Mouse (Mus musculus): ENCODE data around the gene Tox3.

Gene Tox3

DNA sequence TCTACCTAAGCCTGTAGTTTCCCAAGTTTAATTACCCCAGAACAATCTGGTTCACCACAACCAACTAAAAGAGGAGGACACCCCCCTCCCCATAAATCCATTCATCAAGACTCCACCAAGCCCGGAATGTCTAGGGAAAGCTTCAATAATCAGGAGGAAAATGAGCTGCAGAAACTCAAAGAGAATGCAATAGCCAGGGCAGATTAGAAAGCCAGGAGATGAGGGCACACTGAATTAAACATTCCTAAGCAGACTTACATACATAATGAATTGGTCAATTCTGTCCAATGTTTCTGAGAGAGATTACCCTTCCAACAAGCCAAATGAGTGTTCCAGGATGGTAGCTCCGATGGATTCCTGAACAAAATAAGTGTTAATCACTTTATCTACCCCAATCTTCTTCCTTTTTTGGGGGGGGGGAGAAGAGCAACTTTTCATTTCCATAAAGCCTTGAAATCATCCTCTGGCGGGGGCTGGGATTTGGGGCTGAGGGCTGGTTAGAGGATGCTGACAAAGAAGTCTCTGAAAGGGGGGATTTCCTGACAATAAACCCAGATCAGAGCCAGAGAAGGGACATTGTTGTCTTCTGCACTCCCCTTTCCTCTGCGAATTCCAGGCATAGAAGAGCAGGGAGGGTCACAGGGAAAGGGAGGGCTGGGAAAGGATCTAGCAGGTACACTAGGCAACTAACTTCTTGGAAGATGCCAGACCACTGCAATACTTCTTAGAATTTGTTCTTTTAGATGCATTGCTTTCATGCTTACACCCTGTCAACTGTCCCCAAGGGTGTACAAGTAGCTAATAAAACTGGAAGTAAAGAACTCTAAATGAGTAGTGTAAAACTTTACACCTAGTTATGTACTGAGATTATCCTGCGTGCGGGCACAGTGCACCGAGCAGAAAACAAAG lies 17.5 kb downstream of the Tox3 start:
- CTCF ChIA-PET = no interaction called here

DNA sequence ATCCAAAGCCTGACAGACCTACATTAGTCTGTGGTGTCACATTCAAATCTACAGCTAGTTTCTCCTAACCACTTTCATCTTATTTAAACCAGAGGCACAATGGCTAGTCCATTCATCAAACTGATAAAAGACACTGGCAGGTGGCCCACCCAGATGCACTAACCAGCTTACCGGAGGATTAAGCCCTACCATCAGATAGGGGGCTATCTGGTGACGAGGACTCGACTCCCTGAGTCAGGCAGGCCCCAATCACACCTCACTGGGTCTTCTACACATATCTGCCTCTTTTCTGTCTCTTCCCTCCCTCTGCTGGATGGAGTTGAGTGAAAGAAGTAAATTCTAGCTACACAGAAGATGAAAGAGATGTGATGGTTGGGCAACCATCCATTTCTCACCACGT lies 24.3 kb downstream of the Tox3 start:
- CTCF ChIA-PET = no interaction called here

DNA sequence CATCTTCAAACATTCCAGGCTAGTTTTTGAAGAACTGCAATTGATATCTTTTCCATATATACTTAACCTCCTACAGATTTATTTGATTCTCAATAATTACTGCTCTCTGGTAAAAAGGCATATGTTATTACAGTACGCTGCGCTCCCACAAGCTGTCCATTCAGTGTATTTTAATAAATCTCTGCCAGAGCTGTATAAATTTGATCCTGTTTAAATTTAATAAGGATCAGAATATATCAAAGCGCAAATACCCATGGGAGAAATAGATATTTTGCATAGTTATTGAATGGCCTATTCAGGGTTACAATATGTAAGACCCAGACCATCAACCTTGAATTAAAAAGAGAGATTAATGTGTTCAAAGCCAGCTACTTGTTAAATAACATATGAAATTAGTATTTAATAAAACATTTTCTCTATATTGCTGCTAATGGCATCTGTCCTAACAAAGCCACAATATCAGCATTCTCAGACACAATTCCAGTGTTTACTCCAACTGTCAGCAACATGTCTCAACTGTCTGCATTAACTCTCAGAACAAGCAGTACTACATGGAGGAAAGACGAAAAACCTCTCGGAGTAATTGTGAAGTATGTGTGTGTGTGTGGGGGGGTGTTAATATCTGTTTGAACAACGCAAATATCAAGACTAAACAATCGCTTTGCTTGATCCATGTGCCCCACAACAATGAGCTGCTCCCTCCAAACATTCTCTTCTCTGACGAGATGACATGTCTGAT lies 25.3 kb downstream of the Tox3 start:
- CTCF ChIA-PET = no interaction called here

DNA sequence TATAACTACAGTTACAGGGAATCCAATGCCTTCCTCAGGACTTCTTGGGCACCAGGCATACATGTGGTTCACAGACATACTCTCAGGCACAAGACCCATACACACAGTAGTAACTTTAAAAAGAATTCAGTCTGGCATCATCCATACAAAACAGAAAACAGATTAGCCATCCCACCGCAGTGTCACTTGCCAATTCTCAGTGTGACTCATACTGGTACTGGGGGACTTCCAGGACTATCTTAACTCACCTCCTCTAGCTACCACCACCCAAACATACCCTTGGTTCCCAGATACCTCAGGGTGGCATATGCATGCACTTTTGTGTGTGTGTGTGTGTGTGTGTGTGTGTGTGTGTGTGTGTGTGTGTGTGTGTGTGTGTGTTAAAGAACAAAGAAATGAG lies 26.9 kb downstream of the Tox3 start:
- CTCF ChIA-PET = no interaction called here

DNA sequence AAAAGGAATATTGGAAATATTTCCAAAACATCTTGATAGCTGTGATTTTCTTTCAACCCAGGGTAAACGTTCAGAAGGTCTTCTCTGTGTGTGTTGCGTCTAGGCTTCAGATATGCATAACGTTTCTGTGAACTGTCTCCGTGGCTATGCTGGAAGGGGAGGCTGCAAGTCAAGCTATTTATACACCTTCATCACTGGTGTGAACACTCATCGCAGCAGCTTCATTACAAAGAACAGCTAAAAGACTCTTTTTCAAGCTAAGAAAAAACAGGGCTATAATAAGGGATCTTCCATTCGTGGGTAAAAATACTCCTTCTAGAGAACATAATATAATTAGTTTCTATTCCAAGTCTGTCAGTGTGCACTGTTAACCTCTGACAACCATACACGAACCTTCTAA lies 33.8 kb downstream of the Tox3 start:
- CTCF ChIA-PET = no interaction called here

DNA sequence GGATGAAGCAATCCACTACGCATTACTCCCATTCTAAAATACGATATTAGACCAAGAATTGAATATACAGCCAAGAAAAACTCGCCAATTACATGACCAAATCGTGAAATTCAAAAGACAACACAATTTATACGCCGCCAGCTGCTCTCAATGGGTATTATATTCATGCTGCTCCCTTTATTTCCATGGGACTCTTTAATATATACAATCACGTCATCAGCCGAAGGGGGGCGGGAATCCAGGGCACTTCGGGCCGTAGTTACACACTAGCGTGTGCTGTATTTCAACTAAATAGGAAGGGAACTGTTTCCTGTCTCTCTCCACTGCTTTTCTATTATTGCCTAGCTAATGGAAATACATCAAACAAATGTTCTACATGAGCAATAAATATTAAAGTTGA lies 45.2 kb downstream of the Tox3 start:
- CTCF ChIA-PET = no interaction called here

DNA sequence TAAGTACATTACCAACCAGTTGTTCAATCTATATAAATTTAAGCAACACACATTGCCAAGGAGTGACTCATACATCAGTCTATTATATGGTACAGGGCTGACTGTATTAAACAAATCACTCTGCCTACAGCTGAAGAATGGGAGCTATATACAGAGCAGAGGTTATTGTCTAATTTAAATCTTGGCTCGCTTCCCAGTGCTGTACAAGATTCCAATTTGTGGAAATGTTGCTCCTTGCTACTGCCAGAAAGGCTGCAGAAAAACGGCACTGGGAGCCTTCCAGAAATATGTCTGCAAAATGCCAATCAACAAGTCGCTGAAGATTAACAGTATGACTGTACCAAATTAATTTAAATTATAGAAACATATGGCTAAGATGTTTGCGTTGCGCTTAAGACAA lies 45.9 kb downstream of the Tox3 start:
- CTCF ChIA-PET = no interaction called here

DNA sequence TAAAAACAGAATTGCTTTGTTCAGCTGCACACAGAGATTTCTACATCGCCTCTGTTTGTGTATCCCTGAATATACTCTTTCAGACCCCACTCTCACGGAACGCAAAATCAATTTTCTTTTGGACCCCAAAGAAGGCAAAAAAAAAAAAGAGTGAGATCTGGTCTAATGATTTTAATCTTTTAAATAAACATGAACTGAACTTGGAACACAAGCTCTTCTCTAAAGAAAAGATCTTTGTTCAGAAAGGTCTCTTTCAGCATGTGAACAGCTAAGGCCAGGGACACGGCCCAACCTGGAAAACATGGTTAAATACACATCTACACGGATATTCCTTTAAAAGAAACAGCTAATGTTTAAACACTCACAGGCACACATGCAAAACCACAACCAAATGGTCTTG lies 46.6 kb downstream of the Tox3 start:
- CTCF ChIA-PET = no interaction called here

DNA sequence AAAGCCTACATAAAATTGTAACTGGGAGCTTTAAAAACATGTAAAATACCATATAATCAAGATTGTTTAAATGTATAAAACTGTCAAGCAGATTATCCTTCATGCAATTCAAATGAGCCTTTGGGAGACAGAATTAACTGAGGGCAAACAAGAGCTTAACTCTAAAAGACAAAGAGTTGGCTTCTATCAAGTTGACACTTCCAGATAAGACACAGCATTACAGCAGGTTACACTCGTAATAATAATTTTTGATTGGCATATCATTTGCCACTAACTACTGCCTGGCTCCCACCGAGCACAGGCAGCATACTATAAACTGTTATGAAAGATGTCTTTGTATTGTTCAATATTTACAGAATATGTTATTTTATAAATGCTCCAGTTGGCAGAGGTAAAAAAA lies 47.2 kb downstream of the Tox3 start:
- CTCF ChIA-PET = no interaction called here

DNA sequence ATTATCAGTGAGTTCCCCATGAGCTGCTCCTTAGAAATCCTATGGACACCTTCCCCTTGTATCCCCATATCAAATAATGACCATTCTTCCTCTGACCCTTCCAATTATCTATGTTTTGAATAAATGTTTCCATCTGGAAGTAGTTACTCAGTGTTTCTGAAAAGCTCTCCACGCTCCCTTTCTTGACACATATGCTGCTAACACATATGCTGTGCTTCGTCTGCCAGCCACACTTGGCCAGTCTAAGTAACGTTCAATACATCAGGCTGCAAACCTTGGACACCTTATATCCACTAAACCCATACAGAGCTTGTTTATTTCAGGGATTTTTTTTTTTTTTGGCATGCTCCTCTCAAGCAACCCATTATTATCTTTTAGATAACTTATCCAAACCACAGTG lies 54.1 kb downstream of the Tox3 start:
- CTCF ChIA-PET = no interaction called here

DNA sequence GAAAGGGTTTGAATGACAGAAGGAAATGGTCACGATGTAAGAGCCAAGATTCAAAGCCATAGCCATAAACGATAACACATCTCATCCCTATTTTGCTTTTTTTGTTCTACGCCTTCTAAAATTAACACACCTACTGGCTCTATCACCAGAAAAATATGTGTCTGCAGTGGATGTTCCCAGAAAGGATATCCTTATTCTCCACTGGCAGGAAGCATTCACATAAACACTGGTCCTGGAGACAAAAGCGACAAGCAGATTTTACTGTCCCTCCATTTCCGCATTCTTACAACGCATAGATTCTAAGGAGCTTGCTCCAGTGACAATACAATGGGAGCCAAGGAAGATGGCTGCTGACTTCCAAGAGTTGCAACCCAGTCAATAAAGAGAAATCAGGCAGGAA lies 57.3 kb downstream of the Tox3 start:
- CTCF ChIA-PET = no interaction called here

DNA sequence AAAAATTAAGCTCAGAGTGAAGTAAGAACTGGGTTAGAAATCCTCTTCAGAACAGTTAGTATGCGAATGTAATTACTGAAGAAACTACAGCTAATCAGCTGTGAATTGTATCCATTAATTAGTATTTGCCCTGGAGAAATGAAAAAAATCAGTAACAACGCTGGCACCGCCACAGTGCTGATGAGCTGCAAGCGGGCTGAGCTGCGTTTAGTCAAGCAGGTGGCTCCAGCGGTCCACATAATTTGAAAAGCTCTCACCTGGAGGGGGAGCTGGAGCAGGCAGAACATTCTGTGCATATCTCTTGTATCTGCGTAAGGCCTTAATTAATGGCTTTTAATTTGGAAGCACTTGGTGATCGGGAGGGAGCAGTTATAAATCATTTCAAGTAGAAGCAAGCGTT lies 71.4 kb downstream of the Tox3 start:
- CTCF ChIA-PET = no interaction called here

DNA sequence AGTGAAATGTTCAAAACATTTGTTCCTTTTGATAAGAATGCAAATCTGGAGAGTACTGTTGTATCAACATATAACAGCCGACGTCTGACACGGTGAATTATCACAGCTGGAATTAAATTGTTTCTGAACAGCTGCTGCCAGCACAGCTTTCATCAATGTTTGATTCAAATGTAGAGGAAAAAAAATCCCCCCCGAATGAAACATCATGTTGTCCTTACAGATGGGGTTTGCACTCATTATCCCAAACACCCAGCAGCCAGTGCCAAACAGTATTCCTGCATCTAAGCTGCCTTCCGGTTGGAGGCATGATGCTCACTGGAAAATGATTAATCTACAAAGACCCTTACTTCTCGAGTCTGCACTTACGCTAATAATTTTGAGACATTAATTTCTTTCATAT lies 75.0 kb downstream of the Tox3 start:
- CTCF ChIA-PET = no interaction called here

DNA sequence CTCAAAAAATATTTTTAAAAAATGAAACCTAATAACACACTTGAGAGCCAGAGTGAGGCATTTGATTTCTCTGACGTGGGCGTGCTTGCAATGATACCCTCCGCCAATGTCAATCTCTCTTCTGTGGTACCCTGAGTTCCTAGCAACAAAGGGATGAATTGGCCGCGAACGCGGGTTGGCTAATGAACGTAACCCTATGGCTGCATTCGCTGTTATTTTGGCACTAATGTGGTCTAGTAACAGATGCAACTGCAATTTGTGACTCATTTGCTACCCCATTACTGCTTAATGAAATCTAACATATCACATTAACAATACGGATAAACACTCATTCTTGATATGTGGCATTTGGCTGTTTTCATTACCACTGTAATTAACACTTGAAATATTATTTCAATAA lies 76.2 kb downstream of the Tox3 start:
- CTCF ChIA-PET = no interaction called here

DNA sequence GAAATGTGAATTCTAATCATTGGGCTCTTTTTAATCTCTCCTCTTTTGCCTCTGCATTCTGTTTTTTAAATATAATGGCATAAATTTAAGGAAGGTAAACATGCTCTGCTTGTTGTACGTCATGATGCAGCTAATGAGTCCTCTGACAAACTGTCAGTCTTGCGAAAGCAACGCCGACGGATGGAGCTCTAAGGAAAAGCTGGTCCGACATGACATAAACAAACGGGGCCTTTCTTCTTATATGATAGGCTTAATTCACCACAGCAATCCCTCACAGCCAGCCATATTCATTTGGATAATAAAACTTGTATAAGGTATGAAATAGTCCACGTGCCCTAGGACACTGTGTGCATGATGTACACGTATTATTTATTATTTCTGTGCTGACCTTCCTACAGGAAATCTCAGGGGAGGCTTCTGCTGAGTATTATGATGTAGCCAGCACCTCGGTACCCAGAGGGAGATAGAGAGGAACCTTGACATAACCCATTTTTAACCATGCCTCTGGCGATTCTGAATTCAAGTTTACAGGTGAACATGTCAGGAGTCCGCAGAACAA lies 80.4 kb downstream of the Tox3 start:
- CTCF ChIA-PET = no interaction called here

DNA sequence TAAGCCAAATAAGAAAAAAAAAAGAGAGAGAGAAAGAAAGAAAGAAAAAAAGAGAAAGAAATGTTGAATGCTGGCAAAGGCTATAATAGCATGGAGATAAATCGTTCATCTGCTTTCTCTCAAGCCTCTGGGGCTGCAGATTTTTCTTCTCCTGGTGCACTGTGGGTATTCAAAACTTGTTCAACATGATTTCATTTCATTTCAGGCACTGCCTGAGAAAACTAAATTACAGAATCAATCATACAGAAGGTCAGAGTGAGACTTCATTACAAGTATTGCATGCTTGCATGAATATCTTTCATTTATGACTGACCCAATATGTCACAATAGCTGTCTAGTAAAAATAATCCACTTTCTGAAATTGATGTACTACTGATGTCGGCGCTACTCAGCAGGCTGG lies 81.2 kb downstream of the Tox3 start:
- CTCF ChIA-PET = no interaction called here

DNA sequence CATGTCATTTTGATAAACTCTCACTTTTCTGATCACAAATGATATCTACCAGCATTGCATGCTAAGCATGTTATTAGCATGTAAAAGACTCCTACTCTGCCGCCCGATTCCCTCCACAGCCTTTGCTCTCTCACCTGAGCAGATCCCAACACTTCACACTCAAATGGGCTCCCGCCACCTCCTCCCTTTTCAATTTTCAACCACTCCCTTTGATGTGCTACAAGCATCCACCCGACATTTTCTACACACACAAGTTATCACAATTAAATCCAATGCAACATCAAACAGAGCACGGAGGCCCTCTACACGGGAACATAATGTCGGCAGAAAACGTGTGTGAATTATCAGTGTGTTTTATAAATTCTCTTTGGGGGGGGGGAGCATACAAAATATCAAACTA lies 81.9 kb downstream of the Tox3 start:
- CTCF ChIA-PET = no interaction called here

DNA sequence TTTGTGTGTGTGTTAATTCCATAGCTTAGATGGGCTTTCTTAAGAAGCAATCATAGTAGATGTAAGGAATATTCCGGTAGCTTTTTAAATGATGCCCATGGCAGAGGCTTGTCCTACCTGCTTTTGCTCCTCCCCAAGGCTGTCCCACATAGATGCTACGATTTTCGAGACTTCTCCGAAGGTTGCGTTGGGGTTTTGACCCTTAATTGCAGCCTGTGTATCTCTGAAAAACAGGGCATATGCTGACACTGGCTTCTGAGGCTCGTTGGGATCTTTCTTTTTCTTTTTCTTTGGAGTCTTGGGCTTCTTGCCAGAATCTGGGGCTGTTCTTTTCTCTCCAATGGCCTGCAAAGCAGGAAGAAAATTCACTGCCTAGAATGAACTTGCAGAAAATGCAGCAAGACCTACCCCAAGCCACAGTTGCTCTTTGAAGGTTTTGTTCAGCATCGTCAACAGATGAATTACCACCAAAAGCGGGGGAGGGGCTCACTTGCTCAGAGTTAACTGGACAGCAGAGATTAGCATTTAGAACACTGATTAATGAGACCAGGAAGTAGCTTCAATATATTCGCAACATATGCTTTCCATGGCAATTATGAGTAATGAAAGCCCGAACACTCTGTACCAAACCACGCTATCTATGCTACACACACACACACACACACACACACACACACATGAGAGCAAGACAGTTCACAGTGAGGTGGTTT lies 93.8 kb downstream of the Tox3 start:
- CTCF ChIA-PET = no interaction called here

DNA sequence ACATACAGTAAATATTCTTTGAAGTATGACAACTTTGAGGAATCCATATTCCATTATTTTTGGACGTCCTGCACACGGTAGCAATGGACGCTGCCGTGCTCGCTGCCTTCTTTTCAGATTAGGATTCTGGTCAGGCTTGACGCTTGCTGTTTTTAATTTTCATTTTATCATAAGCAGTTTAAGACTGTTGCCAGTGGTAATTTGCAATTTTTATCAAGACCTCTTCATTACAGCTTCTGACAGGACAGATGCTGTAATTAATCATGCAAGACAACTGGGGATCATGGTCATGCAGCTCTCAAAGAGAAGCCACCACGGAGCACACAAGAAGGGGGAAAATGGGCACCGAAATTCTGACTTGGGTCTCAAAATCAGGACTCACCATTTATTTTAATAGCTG lies 101.8 kb downstream of the Tox3 start:
- CTCF ChIA-PET = no interaction called here

DNA sequence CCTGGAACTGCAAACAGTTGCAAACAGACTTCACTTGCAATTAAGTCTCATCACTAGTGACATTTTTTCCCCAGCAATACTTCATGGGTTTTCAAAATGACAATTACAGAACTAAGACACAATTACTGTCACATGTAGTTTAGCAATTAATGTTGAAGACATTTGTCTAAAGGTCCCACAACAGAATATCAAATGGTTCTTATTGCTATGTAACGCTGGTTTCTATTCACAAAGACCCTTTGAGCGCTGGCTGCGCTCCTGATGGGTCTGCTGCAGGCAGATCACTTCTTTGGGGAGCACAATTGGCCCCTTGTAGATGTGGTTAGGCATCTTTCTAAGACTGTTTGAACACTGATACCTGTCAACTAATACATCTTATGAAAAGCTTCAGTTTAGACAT lies 102.3 kb downstream of the Tox3 start:
- CTCF ChIA-PET = no interaction called here

DNA sequence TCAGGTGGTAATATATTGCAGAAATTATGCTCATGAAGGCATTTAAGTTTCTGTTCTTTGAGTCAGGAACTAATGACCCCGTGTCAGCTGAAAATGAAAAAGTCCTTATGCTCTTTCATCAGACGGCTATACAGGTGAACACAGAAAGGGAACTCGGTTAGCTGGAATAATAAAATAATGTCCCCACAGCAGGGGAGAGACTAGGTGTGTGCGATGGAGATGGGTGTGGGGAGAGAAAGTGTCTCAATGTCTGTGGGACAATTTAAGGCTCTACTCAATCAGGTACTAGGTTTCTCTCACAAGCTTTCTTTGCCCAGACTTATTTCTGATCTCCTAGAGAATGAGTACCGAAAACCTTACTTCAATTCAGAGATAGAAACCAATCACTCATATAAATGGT lies 103.0 kb downstream of the Tox3 start:
- CTCF ChIA-PET = no interaction called here

DNA sequence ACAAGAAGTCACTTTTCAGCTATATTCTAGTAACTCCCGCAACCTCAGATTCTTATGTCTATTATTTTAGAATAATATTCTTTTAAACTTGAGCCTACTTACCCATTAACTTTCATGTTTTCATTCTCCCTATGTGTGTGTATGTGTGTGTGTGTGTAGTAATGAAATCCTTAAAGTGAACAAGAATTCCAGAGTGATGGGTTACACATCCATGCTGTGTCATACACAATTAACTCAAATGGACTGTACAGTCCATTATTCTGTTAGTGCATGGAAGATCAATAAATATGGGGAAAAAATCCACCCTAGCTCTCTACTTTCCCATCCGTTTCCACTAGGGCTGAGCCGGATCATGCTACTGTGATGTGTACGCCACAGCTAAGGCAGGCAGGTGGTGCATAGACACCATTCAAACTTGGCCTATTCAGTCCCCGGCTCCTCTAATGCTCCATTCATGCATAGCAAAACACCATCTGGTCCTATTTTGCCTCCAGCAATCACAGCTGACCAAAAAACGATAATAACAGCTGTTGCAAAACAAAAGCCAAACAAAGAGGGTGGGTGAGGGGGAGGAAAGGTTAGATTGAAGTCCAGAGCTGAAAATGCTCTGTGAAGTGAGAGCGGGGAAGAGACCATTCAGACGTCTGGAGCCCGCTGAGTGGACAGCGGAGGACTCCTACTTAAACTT lies 103.5 kb downstream of the Tox3 start:
- CTCF ChIA-PET = no interaction called here
